Mouse (Mus musculus): ENCODE measurements around the gene Scyl1.
"Not testable (repeated sequence)": the region's sequence is repeated elsewhere in the genome, so short reads cannot be mapped to it uniquely, and the experiment has no call there.

Gene Scyl1

GRCm38 (mm10) chr19:5770925-5771860 is at the start of gene Scyl1:
Gene Scyl1 (minus strand): TSS chr19:5771419.
- peak; percentile 94 for DNase-seq (ENCODE audit: low read depth, low spot score)

- DNase-seq (ENCODE audit: low read depth, low spot score): no peak
Observed at GRCm38 (mm10) chr19:5819549-5819948, 48.3 kb upstream of the Scyl1 start.

- no peak for DNase-seq (ENCODE audit: low read depth, low spot score)
Observed at GRCm38 (mm10) chr19:5818590-5818977, 47.4 kb upstream of the Scyl1 start.

- peak; percentile 96 for DNase-seq (ENCODE audit: low read depth, low spot score)
Observed at GRCm38 (mm10) chr19:5817703-5818589, 46.7 kb upstream of the Scyl1 start.

- no peak for DNase-seq (ENCODE audit: low read depth, low spot score)
Observed at GRCm38 (mm10) chr19:5815928-5816327, 44.7 kb upstream of the Scyl1 start.

- DNase-seq (ENCODE audit: low read depth, low spot score): peak; percentile 91
Observed at GRCm38 (mm10) chr19:5815010-5815409, 43.8 kb upstream of the Scyl1 start.

- not testable (repeated sequence) for DNase-seq (ENCODE audit: low read depth, low spot score)
Observed at GRCm38 (mm10) chr19:5814048-5814447, 42.8 kb upstream of the Scyl1 start.

- no peak for DNase-seq (ENCODE audit: low read depth, low spot score)
Observed at GRCm38 (mm10) chr19:5813567-5813966, 42.3 kb upstream of the Scyl1 start.

- peak; percentile 100 for DNase-seq (ENCODE audit: low read depth, low spot score)
Observed at GRCm38 (mm10) chr19:5811771-5812504, 40.7 kb upstream of the Scyl1 start.

- no peak for DNase-seq (ENCODE audit: low read depth, low spot score)
Observed at GRCm38 (mm10) chr19:5810840-5811563, 39.8 kb upstream of the Scyl1 start.

GRCm38 (mm10) chr19:5810103-5810839 is 39.1 kb upstream of the Scyl1 start:
- DNase-seq (ENCODE audit: low read depth, low spot score): peak; percentile 87

- DNase-seq (ENCODE audit: low read depth, low spot score): no peak
Observed at GRCm38 (mm10) chr19:5809712-5810089, 38.5 kb upstream of the Scyl1 start.

- DNase-seq (ENCODE audit: low read depth, low spot score): no peak
Observed at GRCm38 (mm10) chr19:5808955-5809711, 37.9 kb upstream of the Scyl1 start.

- DNase-seq (ENCODE audit: low read depth, low spot score): no peak
Observed at GRCm38 (mm10) chr19:5807740-5808139, 36.5 kb upstream of the Scyl1 start.

- DNase-seq (ENCODE audit: low read depth, low spot score): no peak
Observed at GRCm38 (mm10) chr19:5806809-5807205, 35.6 kb upstream of the Scyl1 start.

- DNase-seq (ENCODE audit: low read depth, low spot score): peak; percentile 70
Observed at GRCm38 (mm10) chr19:5806051-5806808, 35.0 kb upstream of the Scyl1 start.

GRCm38 (mm10) chr19:5804371-5804899 is 33.2 kb upstream of the Scyl1 start:
- DNase-seq (ENCODE audit: low read depth, low spot score): peak; percentile 90

GRCm38 (mm10) chr19:5803881-5804279 is 32.7 kb upstream of the Scyl1 start:
- no peak for DNase-seq (ENCODE audit: low read depth, low spot score)

Data from brain, adult 2 months (tissue).